Mouse (Mus musculus) spleen, postnatal 36 days (tissue): Measurements from ENCODE around the gene Vhl.
"Not testable (repeated sequence)": the region's sequence is repeated elsewhere in the genome, so short reads cannot be mapped to it uniquely, and the experiment has no call there.

ENCODE experiments used
- DNase-seq, 2 experiments: peaks; one replicate each; pipeline ENCODE4 v3.0.0; 2022; ENCODE audit warnings: low spot score in 2 of 2, mixed read lengths in 1 of 2

Vhl gene

DNA sequence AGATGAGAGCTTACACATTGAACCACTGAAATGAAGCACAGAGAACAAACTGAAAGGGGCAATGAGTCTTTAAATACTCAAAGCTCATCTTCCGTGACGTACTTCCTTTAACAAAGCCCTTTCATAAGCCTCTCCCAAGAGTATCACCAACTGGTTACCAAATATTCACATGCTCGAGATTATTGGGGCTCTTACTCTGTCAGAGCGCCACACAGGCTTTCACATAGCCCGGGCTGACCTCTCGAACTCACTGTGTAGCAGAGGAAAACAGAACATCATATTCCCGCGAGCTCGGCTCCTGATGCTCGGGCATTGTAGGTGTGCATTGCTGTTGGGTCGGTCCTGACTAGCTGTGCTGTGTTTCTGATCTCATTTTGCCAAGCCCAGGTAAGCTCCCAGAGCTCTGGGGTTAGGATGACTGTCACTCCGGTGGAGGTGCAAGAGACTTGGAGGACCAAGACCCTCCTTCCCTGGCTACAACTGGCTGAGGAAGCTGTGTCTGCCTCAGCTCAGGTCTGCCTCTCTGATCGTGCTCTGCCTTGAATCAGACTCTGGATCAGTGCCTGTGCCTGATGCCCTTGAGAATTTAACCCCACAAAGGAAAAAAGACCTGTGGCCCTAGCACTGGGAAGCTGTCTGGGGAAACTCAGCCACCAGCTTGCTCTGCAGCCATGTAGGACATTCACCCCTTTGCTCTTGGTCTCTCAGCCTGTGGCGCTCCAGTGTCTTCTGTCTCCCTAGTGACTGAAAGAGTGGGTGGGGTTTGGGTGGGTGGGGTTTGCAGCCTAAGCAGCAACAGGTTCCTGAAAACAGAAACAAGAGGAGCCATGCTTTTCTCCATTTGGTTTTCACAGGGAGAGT is 37.0 kb downstream of the Vhl start:
- peak; percentile 71 to 80 for DNase-seq

DNA sequence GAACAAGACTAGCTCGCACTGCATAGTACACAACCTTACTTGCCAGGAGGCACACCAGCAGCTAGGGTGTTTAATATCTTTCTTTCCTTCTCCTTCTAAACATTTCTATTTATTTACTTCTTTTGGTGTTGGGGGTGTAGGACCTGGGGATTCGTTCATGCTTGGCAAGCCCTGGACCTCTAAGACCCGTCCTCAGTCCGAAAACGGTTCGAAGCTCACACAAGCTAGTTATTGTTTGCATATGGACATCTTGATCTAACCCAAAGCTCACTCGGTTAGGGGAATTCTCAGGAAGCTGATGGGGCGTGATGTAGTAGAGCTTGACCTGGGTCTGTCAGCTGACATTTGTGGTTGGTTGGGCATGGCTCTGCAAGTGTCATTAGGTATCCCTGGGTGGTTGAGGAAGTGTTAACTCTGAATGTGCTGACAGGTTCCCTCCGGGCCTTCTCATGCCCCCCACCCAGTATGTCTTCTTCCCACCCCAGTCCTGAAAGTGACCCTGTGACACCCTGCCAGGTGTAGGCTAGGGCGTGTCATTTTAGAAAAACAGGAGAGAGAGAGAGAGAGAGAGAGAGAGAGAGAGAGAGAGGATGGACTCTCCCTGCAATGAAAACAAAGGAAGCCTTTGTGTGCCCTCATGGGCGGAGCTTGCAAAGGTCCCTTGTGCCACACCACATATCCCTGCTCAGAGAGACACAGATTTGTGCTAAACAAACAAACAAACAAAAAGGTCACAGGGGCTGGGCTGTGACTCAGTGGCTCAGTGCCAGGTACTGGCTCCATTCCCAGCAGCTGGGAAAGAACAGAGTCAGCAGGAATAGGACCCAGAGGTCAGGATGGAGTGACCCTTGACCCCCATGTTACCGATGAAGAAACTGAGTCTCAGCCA is 37.8 kb downstream of the Vhl start:
- peak; percentile 91 to 92 for DNase-seq

DNA sequence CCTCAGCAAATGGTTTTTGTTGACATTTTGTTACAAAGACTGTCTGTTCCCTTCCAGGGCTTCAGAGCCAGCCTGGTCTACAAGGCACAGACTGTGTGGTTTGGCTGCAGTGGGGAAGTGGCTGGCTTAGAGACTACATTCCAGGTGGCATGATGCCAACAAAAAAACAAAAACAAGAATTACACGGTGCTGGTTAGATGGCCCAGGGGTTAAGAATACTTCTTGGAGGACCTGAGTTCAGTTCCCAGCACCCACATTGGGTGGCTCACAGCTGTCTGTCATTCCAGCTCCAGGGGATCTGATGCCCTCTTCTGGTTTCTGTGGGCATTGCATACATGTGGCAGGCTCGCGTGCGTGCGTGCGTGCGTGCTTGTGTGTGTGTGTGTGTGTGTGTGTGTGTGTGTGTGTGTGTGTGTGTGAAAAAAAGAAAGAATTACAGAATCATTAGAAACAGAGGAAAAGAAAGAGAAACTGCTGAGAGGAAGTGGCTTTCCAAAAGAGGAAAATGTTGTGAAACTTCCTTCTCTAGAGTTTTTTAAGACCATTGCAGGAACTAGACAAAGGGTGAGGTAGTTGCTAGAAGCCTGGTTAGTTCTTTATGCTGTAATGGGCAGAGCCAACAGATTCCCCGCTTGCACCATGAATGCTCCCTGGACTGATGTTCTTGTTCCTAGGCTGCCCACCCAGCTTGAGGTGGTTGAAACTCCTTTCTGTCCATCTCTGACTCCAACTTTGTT is 39.4 kb downstream of the Vhl start:
- peak in 1 of 2 experiments; percentile 56 for DNase-seq

DNA sequence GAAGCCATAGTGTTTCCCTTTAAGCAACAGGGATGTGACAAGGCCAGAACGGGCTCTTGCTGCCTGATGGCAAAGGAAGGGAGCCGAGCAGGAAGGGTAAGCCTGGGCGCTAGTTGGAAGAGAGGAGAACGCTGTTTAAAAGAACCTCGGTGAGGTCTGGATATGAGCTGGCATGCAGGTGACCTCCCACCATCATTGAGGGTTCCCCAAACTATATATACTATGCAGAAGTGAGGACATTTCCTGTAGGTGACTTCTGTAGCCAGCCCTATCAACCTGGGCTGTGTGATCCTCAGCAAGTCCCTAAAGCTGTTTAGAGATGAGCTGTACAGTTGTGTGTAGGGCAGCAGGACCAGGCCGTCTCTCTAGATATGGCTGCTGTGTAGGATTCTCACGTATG is 40.5 kb downstream of the Vhl start:
- DNase-seq: peak; percentile 42 to 47

DNA sequence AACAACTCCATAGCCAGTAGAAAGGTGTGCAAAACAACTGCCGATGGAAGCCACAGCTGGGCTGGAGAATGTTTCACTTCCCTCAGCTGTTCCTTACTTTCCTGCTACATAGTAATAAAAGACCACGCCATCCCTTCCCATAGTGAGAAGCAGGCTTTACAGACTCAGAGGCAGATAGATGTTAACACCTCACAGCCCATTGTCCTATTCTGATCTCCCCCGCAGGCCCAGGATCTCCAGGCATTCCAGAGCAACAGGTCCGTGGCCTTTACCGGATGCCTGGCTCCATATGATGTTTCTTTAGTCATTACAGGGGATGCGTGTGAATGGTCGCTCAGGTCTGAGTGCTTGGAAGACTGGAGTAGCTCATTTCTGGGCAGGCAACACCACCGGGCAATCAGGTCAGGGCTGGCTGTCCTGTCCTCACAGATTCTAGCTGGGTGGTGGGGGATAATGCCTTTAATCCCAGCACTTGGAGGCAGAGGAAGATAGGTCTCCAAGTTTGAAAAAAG is 43.9 kb downstream of the Vhl start:
- DNase-seq: no peak

DNA sequence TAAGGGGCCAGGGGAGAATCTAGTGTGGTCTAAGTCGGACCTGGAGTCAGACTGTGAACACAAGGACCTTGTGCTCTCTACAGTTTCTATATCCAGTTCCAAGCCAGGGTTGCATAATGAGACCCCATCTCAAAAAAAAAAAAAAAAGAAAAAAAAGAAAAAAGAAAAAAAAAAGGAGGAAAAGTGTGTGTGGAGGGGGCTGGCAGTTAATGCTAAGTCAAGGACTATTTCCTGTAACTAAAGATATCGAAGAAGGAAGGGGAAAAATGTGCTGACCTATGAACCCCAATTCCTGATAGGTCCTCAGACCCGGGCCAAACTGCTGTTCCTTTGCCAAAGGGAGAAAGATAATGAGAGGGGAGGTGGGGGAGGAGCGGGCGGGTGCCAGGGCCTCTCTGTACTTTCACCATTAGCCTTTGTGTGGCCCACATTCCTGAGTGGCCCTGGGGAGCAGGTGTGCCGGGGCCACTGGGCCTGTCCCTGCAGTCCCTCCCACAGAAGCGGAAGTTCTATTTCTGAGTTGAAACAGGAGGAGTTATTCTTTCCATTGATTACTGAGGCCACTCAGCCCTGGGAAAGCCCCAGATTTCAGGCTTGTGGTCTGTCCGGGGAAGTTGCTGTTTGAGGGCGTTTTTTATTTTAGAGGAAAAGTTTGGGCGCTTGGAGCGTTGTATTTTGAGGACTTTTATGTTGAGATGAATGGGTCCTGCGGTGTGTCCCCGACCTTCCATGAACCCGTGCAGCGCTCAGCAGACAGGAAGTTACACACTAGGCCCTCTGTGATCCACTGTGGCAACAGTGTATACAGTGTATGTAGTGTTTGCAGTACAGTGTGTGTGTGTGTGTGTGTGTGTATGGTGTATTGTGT is 44.8 kb downstream of the Vhl start:
- DNase-seq: peak; percentile 75 to 78

DNA sequence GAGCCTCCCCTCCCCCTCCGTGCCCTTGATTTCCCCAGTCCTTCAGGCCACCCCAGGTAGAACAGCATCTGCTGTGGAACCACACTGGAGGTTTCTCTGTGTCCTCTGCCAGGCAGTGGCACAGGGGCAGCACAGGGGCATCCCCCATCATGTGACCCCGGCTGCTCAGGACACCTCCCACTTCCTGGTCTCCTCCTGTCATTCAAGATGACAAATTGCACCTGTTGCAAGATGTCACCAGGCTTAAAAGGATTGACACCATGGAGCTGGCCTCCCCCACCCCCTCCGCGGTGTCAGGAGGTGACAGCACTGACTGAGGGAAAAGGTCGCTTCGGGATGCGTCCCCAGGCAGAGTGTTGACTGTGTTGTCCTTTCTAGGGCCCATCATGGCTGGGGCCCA is 46.1 kb downstream of the Vhl start:
- peak; percentile 76 to 80 for DNase-seq

DNA sequence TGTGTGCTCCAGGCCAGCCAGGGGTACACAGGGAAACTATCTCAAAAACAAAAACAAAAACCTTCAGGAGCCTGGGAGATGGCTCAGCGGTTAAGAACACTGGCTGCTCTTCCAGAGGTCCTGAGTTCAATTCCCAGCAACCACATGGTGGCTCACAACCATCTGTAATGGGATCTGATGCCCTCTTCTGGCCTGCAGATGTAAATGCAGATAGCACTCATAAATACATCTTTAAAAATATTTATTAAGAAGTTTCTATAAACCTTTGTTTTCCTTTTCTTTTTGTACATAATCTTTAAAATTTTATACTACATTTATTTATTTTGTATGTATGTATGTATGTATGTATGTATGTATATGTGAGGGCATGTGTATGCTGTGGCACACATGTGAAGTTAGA is 48.3 kb downstream of the Vhl start:
- DNase-seq: not testable (repeated sequence)

DNA sequence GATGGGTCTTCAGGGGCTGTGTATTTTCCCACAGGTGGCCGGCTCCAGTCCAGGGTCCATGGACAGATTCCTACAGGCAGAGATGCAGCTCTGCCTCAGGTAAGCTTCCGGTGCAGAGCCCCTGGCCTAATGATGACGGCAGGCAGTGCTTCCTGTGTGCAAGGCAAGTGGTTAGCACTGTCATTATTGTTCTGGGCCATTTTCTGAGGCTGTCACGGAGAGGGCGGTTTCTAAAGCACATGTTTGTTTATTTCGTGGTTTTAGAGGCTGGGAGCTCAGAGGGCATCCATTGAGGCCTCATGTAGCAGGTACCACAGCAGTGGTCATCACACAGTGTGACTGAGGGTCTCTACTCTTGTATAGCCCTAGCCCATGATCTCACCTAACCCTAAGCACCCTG is 49.2 kb downstream of the Vhl start:
- DNase-seq: no peak

DNA sequence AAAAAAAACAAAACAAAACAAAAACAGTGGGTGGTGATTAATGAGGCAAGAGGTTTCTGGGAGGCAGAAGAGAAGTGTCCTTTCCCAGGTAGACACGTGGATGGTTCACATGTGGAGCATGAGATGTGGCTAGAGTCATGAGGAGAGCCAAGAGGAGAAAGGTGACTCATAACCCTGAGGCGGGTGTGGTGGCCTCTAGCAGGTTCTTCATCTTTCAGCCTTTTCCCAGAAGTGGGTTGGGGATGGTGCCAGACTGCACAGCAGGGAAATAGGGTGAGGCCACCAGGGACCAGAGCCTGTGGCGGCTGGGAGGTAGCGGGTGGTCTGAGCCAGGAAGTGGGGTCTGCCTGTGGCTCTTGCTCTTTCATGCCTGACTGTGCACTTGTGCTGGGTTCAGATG is 51.5 kb downstream of the Vhl start:
- no peak for DNase-seq

DNA sequence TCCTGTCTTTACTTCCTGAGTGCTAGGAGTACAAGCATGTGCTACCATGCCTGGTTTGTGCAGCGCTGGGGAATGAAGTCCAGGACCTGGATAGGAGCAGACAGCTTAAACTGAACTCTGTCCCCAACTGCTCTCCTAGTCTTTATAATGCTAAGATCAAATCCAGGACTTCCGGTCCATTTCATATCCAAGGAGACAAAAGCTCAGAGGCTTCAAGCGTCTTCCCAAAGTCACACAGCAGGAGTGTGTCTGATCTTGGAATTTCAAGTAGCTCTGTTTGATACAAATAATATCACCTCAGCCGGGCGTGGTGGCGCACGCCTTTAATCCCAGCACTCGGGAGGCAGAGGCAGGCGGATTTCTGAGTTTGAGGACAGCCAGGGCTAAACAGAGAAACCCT is 52.2 kb downstream of the Vhl start:
- DNase-seq: no peak

DNA sequence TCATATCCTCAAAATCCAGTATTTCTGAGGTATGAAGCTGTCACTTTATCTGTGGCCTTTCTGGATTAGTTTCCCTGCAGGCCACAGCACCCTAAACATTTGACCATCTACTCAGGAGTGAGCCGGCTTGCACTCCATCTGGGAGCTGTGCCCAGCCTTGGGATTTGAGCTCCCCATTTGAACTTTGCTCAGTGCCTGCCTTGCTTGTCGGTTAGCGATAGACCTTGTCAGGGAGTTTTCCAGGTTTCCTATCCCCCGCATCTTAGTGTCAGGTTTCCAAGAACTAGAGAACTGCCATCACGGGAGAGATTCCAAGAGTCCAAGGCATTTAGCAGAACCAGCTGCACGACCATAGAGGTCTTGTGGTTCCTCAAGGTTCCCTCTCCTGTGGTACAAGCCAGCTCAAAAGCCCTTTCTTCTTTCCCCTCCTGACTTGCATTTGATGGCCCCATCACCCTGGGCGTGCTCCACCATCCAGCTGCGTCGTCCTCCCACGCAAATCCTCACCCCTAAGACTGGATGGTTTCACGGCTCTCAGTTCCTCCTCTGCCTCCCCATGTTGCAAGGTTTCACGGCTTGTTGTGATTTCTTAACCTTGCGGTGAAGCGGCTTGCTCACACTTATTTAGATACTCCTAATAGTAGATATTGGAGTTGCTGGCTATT is 53.4 kb downstream of the Vhl start:
- DNase-seq: peak; percentile 70 to 74

DNA sequence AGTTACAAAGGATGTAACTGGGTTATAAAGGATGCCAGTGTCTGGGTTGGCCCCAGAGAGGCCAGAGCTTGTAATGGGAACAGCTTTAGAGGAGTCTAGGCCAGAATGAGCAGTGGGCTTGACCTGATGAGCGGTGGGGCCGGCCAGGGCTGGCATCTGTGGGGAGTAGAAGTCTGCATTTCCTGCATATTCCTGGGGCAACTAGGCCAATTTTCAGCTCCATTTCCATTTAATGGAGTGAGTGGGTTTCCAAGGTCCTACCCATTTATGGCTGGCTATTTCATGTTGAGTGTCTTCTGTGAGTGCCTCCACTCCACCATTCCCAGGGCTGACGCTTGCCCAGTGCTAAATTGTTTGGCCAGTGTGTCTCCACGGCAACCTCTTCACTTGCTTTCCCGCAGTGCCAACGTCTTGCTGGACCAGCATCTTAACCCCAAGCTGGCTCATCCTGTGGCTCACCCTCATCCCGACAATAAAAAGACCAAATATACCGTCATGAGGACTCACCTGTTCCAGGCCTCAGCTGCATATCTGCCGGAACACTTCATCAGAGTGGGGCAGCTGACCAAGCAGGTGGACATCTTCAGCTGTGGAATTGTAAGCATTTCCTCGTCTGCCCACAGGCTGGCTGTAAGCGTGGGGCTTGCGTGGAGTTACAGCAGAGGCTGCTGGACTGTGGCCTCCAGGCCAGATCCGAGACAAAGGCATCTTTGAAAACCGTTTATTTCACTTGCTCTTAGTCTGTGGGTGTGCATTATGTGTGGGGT is 54.7 kb downstream of the Vhl start:
- no peak for DNase-seq

DNA sequence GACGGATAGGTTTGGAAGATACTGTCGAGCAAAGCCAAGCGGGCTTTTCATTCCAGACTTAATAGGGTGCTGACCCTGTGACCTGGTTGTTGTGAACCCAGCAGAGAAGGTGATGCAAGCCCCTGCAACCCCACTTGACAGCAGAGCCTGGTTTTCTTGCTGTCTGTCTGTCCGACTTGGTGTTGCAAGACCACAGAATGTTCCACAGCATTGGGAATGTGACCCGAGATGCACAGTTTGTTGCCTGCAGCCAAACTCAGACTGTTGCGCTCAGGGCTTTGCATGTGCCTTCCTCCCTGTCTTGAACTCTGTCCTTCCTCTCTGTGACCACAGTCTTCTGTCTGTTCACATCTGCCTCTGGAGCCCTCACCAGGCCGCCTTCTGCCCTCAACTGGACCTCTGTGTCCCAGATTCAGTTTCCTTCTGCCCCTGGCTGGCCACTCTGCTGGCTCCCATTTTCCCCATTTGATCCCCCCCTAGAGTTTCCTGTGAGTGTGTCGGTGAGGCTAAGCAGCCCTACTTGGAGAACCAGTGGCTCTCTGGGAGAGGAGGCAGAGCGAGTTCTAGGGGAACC is 56.3 kb downstream of the Vhl start:
- no peak for DNase-seq
